Mouse (Mus musculus) lung, adult 2 months (tissue): Measurements from ENCODE around the gene Fgfr4.

Source experiments
- CTCF ChIP-seq: fragments of 200-500 bp; IDR thresholded peaks from 2 replicates; pipeline ENCODE4 v1.5.1; 2011; ENCODE audit warnings: mild to moderate bottlenecking, low read length, control low read depth; ENCODE audit not compliant: insufficient read depth
- POLR2A ChIP-seq: fragments of 200-500 bp; IDR thresholded peaks from 2 replicates; pipeline ENCODE4 v1.6.1; 2011; ENCODE audit warnings: low read depth, mild to moderate bottlenecking, control low read depth, low read length, borderline replicate concordance; ENCODE audit errors: extremely low read depth

- TF ChIP-seq CTCF (no peak), POLR2A (no peak)
Measured at GRCm38 (mm10) chr13:55204667-55205389, 52.4 kb downstream of the Fgfr4 start.
